Mouse (Mus musculus) urinary bladder, postnatal 14 days (tissue): ENCODE measurements around the gene Ogdhl.

Source experiments
- DNase-seq: peaks from one replicate; pipeline ENCODE4 v3.0.0; 2021; ENCODE audit warnings: low spot score

Gene Ogdhl

DNA sequence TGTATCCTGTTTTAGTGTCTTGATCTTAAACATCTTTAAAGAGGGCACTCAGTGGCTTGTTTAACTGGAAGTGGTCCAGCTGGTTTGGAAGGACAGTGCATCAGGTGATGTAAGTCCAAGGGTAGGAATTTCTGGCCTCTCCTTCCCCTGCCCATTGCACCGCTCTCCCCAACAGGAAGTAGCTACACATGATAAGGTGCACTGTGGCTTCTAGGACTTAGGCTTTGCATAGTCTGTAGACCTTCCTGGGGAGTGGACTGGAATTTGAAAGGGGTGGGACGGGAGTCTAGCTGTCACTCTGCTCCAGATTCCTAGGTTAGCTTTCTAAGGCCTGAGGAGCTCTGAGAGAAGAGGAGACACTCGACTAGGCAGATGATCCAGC is 58.3 kb downstream of the Ogdhl start:
- DNase-seq: no peak

DNA sequence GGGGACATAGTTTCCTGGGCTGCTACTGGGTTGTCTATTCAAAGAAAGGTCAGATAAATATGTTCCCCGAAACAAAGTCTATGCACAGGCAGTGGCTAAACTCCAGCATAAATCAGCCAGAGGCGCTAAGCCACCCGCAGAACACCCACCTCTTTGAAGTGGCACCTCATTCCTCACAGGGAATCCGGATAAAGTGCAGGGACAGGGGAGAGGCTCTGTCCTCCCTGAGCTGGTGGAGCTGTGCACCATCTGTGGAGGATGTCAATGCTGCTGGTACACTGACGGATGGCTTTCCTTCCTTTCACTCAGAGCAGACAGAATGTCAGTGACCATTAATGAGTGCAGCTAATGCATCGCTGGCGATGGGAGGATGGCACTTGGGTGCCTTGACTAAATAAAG is 59.2 kb downstream of the Ogdhl start:
- no peak for DNase-seq

- DNase-seq: no peak
These were observed 59.8 kb downstream of the Ogdhl start for GRCm38 (mm10) chr14:32381619-32382018.

DNA sequence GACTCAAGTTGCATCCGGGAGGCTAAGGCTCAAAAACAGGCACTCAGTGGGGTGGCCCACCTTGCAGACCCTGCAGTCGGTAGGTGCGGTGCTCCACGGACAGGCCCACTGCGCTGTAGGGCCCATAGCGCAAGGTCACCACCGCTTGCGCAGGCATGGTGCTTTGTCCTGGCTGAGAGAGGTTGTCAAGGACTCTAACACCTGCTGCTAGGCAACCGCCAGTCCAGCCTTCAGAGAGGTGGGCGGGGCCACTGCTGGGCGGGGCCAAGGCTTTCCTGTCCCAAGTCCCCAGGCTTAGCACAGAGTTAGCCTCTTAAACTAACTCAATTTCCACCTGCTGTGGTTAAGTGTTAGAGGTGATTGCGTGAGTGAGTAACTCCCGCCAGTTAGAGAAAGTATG is 66.4 kb downstream of the Ogdhl start, which contains the start of gene 1700024G13Rik:
Gene 1700024G13Rik, minus strand, starts transcription at position 196 of the 400 bp plus-strand sequence.
- peak; percentile 5 for DNase-seq
